Mouse (Mus musculus): ENCODE measurements around the gene 4931428L18Rik. TPM values are rescaled to one million over a fixed set of nuclear protein-coding genes. Genes with fewer than 3 reads are reported as not detected.
"Not testable (repeated sequence)": the region's sequence is repeated elsewhere in the genome, so short reads cannot be mapped to it uniquely, and the experiment has no call there.

4931428L18Rik gene
- total and polyA plus RNA-seq, 3 experiments: not detected

GRCm38 (mm10) chr1:31015261-31015660, 207.2 kb downstream of the 4931428L18Rik start (continued):
- no peak for TF ChIP-seq NRF1 (IDR thresholded peaks at IDR 0.05; ENCODE audit: insufficient read depth, low read depth, low read length, poor library complexity, severe bottlenecking)
- no peak for TF ChIP-seq ZKSCAN1 (IDR thresholded peaks at IDR 0.05; ENCODE audit: low read depth, low read length)

GRCm38 (mm10) chr1:30977868-30978267, 244.6 kb downstream of the 4931428L18Rik start, which contains the start of gene AC153137.1:
AC153137.1 (minus strand) TSS chr1:30977968.
- H3K27ac ChIP-seq (ENCODE audit: control insufficient read depth, low read depth, low read length); DNase-seq (ENCODE audit: low read depth, low spot score); H3K9ac ChIP-seq (ENCODE audit: control insufficient read depth, low read depth, low read length, poor library complexity, severe bottlenecking); H3K4me1 ChIP-seq (ENCODE audit: control insufficient read depth in 1 of 2, insufficient read depth in 2 of 2, low read length in 2 of 2); H3K9me3 ChIP-seq (replicated peaks; ENCODE audit: insufficient read depth, low read length); H3K36me3 ChIP-seq (ENCODE audit: control insufficient read depth in 1 of 2, insufficient read depth in 2 of 2, low read length in 2 of 2); H3K79me2 ChIP-seq (ENCODE audit: control insufficient read depth, insufficient read depth, low read length, poor library complexity); H3K27me3 ChIP-seq (ENCODE audit: control insufficient read depth in 1 of 2, insufficient read depth in 2 of 2, low read length in 2 of 2); H3K4me3 ChIP-seq (ENCODE audit: control insufficient read depth in 1 of 2, insufficient read depth in 1 of 2, low read depth in 2 of 2, low read length in 2 of 2): not testable (repeated sequence)

- H3K27ac ChIP-seq (ENCODE audit: control insufficient read depth, low read depth, low read length); DNase-seq (ENCODE audit: low read depth, low spot score); H3K9me3 ChIP-seq (replicated peaks; ENCODE audit: insufficient read depth, low read length); H3K36me3 ChIP-seq (ENCODE audit: control insufficient read depth in 1 of 2, insufficient read depth in 2 of 2, low read length in 2 of 2); H3K9ac ChIP-seq (ENCODE audit: control insufficient read depth, low read depth, low read length, poor library complexity, severe bottlenecking); H3K4me3 ChIP-seq (ENCODE audit: control insufficient read depth in 1 of 2, insufficient read depth in 1 of 2, low read depth in 2 of 2, low read length in 2 of 2); H3K79me2 ChIP-seq (ENCODE audit: control insufficient read depth, insufficient read depth, low read length, poor library complexity); H3K4me1 ChIP-seq (ENCODE audit: control insufficient read depth in 1 of 2, insufficient read depth in 2 of 2, low read length in 2 of 2); H3K27me3 ChIP-seq (ENCODE audit: control insufficient read depth in 1 of 2, insufficient read depth in 2 of 2, low read length in 2 of 2): not testable (repeated sequence)
Measured at GRCm38 (mm10) chr1:30977239-30977638, 245.2 kb downstream of the 4931428L18Rik start.

DNA sequence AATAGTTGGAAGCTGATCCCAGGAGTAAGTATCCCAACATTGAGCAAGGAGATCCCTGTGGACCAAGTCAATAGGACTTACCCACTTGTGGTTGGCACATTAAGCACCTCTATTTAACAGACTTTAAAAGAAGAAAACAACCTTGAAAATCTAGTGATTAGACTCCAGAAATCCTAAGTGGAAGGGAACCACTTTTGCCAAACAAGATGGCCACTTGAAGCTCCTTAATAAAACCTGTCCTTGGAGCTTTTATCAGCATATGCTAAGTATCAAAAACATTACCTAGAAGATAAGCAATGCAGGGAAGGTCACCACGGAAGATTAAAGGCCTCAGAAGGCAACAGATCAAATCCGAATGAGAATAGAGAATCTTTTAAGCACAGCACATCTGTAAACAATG, 270.7 kb downstream of the 4931428L18Rik start:
- H3K4me3 ChIP-seq (ENCODE audit: control insufficient read depth in 1 of 2, insufficient read depth in 1 of 2, low read depth in 2 of 2, low read length in 2 of 2): no peak overlapping the region
- peaks cover 0 to 3% of the 10 kb centered on the region in 2 experiments; a peak in 1 of 4 replicates for H3K4me1 ChIP-seq (ENCODE audit: control insufficient read depth in 1 of 2, insufficient read depth in 2 of 2, low read length in 2 of 2)
- no peaks in the 10 kb centered on the region for H3K9me3 ChIP-seq (replicated peaks; ENCODE audit: insufficient read depth, low read length)
- H3K36me3 ChIP-seq (ENCODE audit: control insufficient read depth in 1 of 2, insufficient read depth in 2 of 2, low read length in 2 of 2): peaks cover 2 to 14% of the 10 kb centered on the region in 2 experiments; a peak in 3 of 4 replicates
- H3K9ac ChIP-seq (ENCODE audit: control insufficient read depth, low read depth, low read length, poor library complexity, severe bottlenecking): no peak overlapping the region
- no peaks in the 10 kb centered on the region for H3K27me3 ChIP-seq (ENCODE audit: control insufficient read depth in 1 of 2, insufficient read depth in 2 of 2, low read length in 2 of 2)
- H3K79me2 ChIP-seq (ENCODE audit: control insufficient read depth, insufficient read depth, low read length, poor library complexity): peaks cover 20% of the 10 kb centered on the region
- DNase-seq (ENCODE audit: low read depth, low spot score): no peak
- H3K27ac ChIP-seq (ENCODE audit: control insufficient read depth, low read depth, low read length): no peak overlapping the region
- TF ChIP-seq CHD2 (IDR thresholded peaks at IDR 0.05; ENCODE audit: low read length) (no peak), TCF12 (IDR thresholded peaks at IDR 0.05; ENCODE audit: low read depth, low read length) (no peak), ZC3H11A (IDR thresholded peaks at IDR 0.05; ENCODE audit: low read depth, low read length) (no peak), MXI1 (IDR thresholded peaks at IDR 0.05; ENCODE audit: low read depth, low read length) (no peak), MAZ (IDR thresholded peaks at IDR 0.05; ENCODE audit: low read depth, low read length) (no peak), ZMIZ1 (IDR thresholded peaks at IDR 0.05; ENCODE audit: low read depth, low read length) (no peak), UBTF (IDR thresholded peaks at IDR 0.05; ENCODE audit: borderline replicate concordance, insufficient read depth, low read depth, low read length) (no peak), ELF1 (IDR thresholded peaks at IDR 0.05; ENCODE audit: low read depth, low read length) (no peak), CTCF (IDR thresholded peaks at IDR 0.05 in 2 of 3, conservative IDR thresholded peaks at IDR 0.05 in 1 of 3; ENCODE audit: control insufficient read depth in 1 of 3, insufficient read depth in 1 of 3, low read depth in 2 of 3, low read length in 3 of 3, poor library complexity in 1 of 3, severe bottlenecking in 1 of 3) (no peak), MYB (IDR thresholded peaks at IDR 0.05; ENCODE audit: low read depth, low read length) (no peak)

All from MEL (cell line).